Mouse (Mus musculus): ENCODE results near the gene Cdc42ep1. TPM values are rescaled to one million over a fixed set of nuclear protein-coding genes. Genes with fewer than 3 reads are reported as not detected.

The Cdc42ep1 gene
- total and polyA plus RNA-seq, 3 experiments: 0.04 to 1.7 TPM; not detected in 1

GRCm38 (mm10) chr15:78816074-78816391, 26.4 kb upstream of the Cdc42ep1 start:
- H3K36me3 ChIP-seq (ENCODE audit: control insufficient read depth in 1 of 2, insufficient read depth in 2 of 2, low read length in 2 of 2): peaks cover 0 to 5% of the 10 kb centered on the region in 2 experiments; a peak in 2 of 4 replicates
- no peak for DNase-seq (ENCODE audit: low read depth, low spot score)
- H3K9me3 ChIP-seq (replicated peaks; ENCODE audit: insufficient read depth, low read length): no peaks in the 10 kb centered on the region
- H3K27ac ChIP-seq (ENCODE audit: control insufficient read depth, low read depth, low read length): no peak overlapping the region
- no peaks in the 10 kb centered on the region for H3K27me3 ChIP-seq (ENCODE audit: control insufficient read depth in 1 of 2, insufficient read depth in 2 of 2, low read length in 2 of 2)
- peak; percentile 51; the same call in 1 of the 2 replicates for TF ChIP-seq ZNF384 (IDR thresholded peaks at IDR 0.05; ENCODE audit: low read depth, low read length)
- no peak for TF ChIP-seq CHD1 (IDR thresholded peaks at IDR 0.05; ENCODE audit: low read depth, low read length)
- peaks cover 6 to 12% of the 10 kb centered on the region in 2 experiments; a peak in 3 of 4 replicates for H3K4me1 ChIP-seq (ENCODE audit: control insufficient read depth in 1 of 2, insufficient read depth in 2 of 2, low read length in 2 of 2)
- H3K4me3 ChIP-seq (ENCODE audit: control insufficient read depth in 1 of 2, insufficient read depth in 1 of 2, low read depth in 2 of 2, low read length in 2 of 2): no peak overlapping the region
- H3K79me2 ChIP-seq (ENCODE audit: control insufficient read depth, insufficient read depth, low read length, poor library complexity): no peaks in the 10 kb centered on the region
- no peak overlapping the region for H3K9ac ChIP-seq (ENCODE audit: control insufficient read depth, low read depth, low read length, poor library complexity, severe bottlenecking)

GRCm38 (mm10) chr15:78826213-78827204, 15.9 kb upstream of the Cdc42ep1 start:
- 0 out of 4 replicates have a peak, but pooled peaks cover 0 to 6% of the 10 kb centered on the region in 2 experiments for H3K4me1 ChIP-seq (ENCODE audit: control insufficient read depth in 1 of 2, insufficient read depth in 2 of 2, low read length in 2 of 2)
- TF ChIP-seq ZNF384 (IDR thresholded peaks at IDR 0.05; ENCODE audit: low read depth, low read length) (no peak), CHD1 (IDR thresholded peaks at IDR 0.05; ENCODE audit: low read depth, low read length) (no peak), SMC3 (IDR thresholded peaks at IDR 0.05; ENCODE audit: low read depth, low read length) (peak; percentile 89), GATA1 (IDR thresholded peaks at IDR 0.05; ENCODE audit: low read depth, low read length) (no peak), MYB (IDR thresholded peaks at IDR 0.05; ENCODE audit: low read depth, low read length) (no peak), ZKSCAN1 (IDR thresholded peaks at IDR 0.05; ENCODE audit: low read depth, low read length) (no peak), MYC (IDR thresholded peaks at IDR 0.05; ENCODE audit: low read depth, low read length) (peak; percentile 82), ZC3H11A (IDR thresholded peaks at IDR 0.05; ENCODE audit: low read depth, low read length) (peak; percentile 86), USF2 (IDR thresholded peaks at IDR 0.05; ENCODE audit: borderline replicate concordance in 1 of 2, insufficient read depth in 1 of 2, low read depth in 1 of 2, low read length in 2 of 2) (no peak), E2F4 (IDR thresholded peaks at IDR 0.05; ENCODE audit: borderline replicate concordance, low read depth, low read length) (no peak), RAD21 (IDR thresholded peaks at IDR 0.05; ENCODE audit: low read depth, low read length) (peak; percentile 94), MAFK (IDR thresholded peaks at IDR 0.05; ENCODE audit: borderline replicate concordance, low read depth, low read length) (no peak), MAZ (IDR thresholded peaks at IDR 0.05; ENCODE audit: low read depth, low read length) (no peak), POLR2AphosphoS5 (IDR thresholded peaks at IDR 0.05; ENCODE audit: borderline replicate concordance, low read depth, low read length) (no peak), SIN3A (IDR thresholded peaks at IDR 0.05; ENCODE audit: low read length) (0 out of 2 replicates have a peak, but pooled peaks have one; percentile 30), POLR2A (IDR thresholded peaks at IDR 0.05; ENCODE audit: control insufficient read depth in 1 of 2, insufficient read depth in 1 of 2, low read depth in 1 of 2, low read length in 2 of 2, poor library complexity in 1 of 2) (no peak), NRF1 (IDR thresholded peaks at IDR 0.05; ENCODE audit: insufficient read depth, low read depth, low read length, poor library complexity, severe bottlenecking) (no peak), KAT2A (conservative IDR thresholded peaks at IDR 0.05; ENCODE audit: low read depth, low read length) (no peak), NELFE (IDR thresholded peaks at IDR 0.05; ENCODE audit: low read depth, low read length) (no peak), MEF2A (IDR thresholded peaks at IDR 0.05; ENCODE audit: extremely low read depth, insufficient replicate concordance, low read depth, low read length, poor library complexity, severe bottlenecking) (no peak), TAL1 (IDR thresholded peaks at IDR 0.05; ENCODE audit: low read length) (no peak), BHLHE40 (IDR thresholded peaks at IDR 0.05; ENCODE audit: borderline replicate concordance, low read depth, low read length) (no peak), USF1 (IDR thresholded peaks at IDR 0.05; ENCODE audit: low read depth, low read length) (no peak; the same call in 1 of the 2 replicates), ETS1 (IDR thresholded peaks at IDR 0.05; ENCODE audit: low read depth, low read length) (no peak), CTCF (IDR thresholded peaks at IDR 0.05 in 2 of 3, conservative IDR thresholded peaks at IDR 0.05 in 1 of 3; ENCODE audit: control insufficient read depth in 1 of 3, insufficient read depth in 1 of 3, low read depth in 2 of 3, low read length in 3 of 3, poor library complexity in 1 of 3, severe bottlenecking in 1 of 3) (peak; percentile 76 to 95 (median 93)), HCFC1 (IDR thresholded peaks at IDR 0.05; ENCODE audit: low read depth, low read length) (no peak), JUND (IDR thresholded peaks at IDR 0.05; ENCODE audit: low read depth, low read length) (no peak), TBP (IDR thresholded peaks at IDR 0.05; ENCODE audit: low read depth, low read length) (no peak), GABPA (IDR thresholded peaks at IDR 0.05; ENCODE audit: low read depth, low read length) (no peak)

More at GRCm38 (mm10) chr15:78826213-78827204, 15.9 kb upstream of the Cdc42ep1 start:
- no peaks in the 10 kb centered on the region; a peak in 1 of 4 replicates for H3K27me3 ChIP-seq (ENCODE audit: control insufficient read depth in 1 of 2, insufficient read depth in 2 of 2, low read length in 2 of 2)
- H3K9ac ChIP-seq (ENCODE audit: control insufficient read depth, low read depth, low read length, poor library complexity, severe bottlenecking): no peak overlapping the region
- H3K36me3 ChIP-seq (ENCODE audit: control insufficient read depth in 1 of 2, insufficient read depth in 2 of 2, low read length in 2 of 2): no peaks in the 10 kb centered on the region
- DNase-seq (ENCODE audit: low read depth, low spot score): peak; percentile 88
- no peaks in the 10 kb centered on the region for H3K9me3 ChIP-seq (replicated peaks; ENCODE audit: insufficient read depth, low read length)
- no peak overlapping the region for H3K4me3 ChIP-seq (ENCODE audit: control insufficient read depth in 1 of 2, insufficient read depth in 1 of 2, low read depth in 2 of 2, low read length in 2 of 2)
- no peak overlapping the region for H3K27ac ChIP-seq (ENCODE audit: control insufficient read depth, low read depth, low read length)
- no peaks in the 10 kb centered on the region for H3K79me2 ChIP-seq (ENCODE audit: control insufficient read depth, insufficient read depth, low read length, poor library complexity)

Measured in MEL (cell line).